Mouse (Mus musculus) liver, embryonic 14.5 days (tissue): ENCODE measurements at regions not wholly inside any gene's neighbourhood (a gene's known extent, or its start where the extent isn't known, plus 50 kb on each side); places are given as distances from the start of the nearest gene placed in this dataset.

Experiments
- ATAC-seq: fragments of 200-750 bp; cut with Nextera tagmentation; 2 replicates; pipeline ENCODE4 v1.8.0; 2017; ENCODE audit warnings: moderate number of reproducible peaks, mild to moderate bottlenecking, moderate library complexity; ENCODE audit not compliant: insufficient read depth
- DNase-seq, 3 experiments: peaks; one replicate each; pipeline ENCODE4 v3.0.0-alpha.2; 2012 to 2013; ENCODE audit warnings: low read depth in 3 of 3, low spot score in 3 of 3
- H3K27ac ChIP-seq: fragments of 300-500 bp; sonication (generic); 2 replicates; pipeline ENCODE4 v1.5.1; 2014; ENCODE audit warnings: moderate library complexity, mild to moderate bottlenecking, control low read depth, inconsistent platforms
- H3K27me3 ChIP-seq: fragments of 300-500 bp; sonication (generic); 2 replicates; pipeline ENCODE4 v1.6.1; 2014; ENCODE audit warnings: mild to moderate bottlenecking, low read length, moderate library complexity; ENCODE audit not compliant: control insufficient read depth, insufficient read depth
- H3K36me3 ChIP-seq: fragments of 300-500 bp; sonication (generic); replicated peaks from 2 replicates; pipeline ENCODE4 v1.6.1; 2014; ENCODE audit warnings: low read depth; ENCODE audit not compliant: control insufficient read depth, insufficient read depth
- H3K4me1 ChIP-seq, 2 experiments: fragments of 200-500 bp in 1 of 2; fragments of 300-500 bp in 1 of 2; sonication (generic) in 1 of 2; replicated peaks; 2 replicates each; pipeline ENCODE4 v1.6.1; 2012 to 2014; ENCODE audit warnings: antibody characterized with exemption in 1 of 2, inconsistent platforms in 1 of 2, low read length in 1 of 2; ENCODE audit not compliant: control insufficient read depth in 2 of 2, insufficient read depth in 2 of 2
- H3K4me2 ChIP-seq: fragments of 300-500 bp; sonication (generic); 2 replicates; pipeline ENCODE4 v1.6.1; 2014; ENCODE audit warnings: low read depth, mild to moderate bottlenecking, control low read depth, moderate library complexity
- H3K4me3 ChIP-seq, 2 experiments: fragments of 200-500 bp in 1 of 2; fragments of 300-500 bp in 1 of 2; sonication (generic) in 1 of 2; 2 replicates each; pipeline ENCODE4 v1.5.1; 2012 to 2014; ENCODE audit warnings: low read depth in 2 of 2, low read length in 2 of 2, mild to moderate bottlenecking in 2 of 2, control low read depth in 1 of 2, inconsistent platforms in 1 of 2, moderate library complexity in 1 of 2; ENCODE audit not compliant: insufficient read depth in 1 of 2
- H3K9ac ChIP-seq: fragments of 300-500 bp; sonication (generic); replicated peaks from 2 replicates; pipeline ENCODE4 v1.6.1; 2014; ENCODE audit warnings: mild to moderate bottlenecking, control low read depth, moderate library complexity
- H3K9me3 ChIP-seq: fragments of 300-500 bp; sonication (generic); 2 replicates; pipeline ENCODE4 v1.6.1; 2016; ENCODE audit warnings: low read length, mixed read lengths; ENCODE audit not compliant: control insufficient read depth
- CTCF ChIP-seq: IDR thresholded peaks from 2 replicates; pipeline ENCODE4 v1.5.1; 2016; ENCODE audit warnings: antibody characterized with exemption, low read depth, control low read depth
- EP300 ChIP-seq: IDR thresholded peaks from 2 replicates; pipeline ENCODE4 v1.6.1; 2016; ENCODE audit warnings: antibody characterized with exemption, low read depth
- WGBS: fragments of 180-500 bp; shearing (Covaris S2); extraction: QIAGEN DNeasy Blood & Tissue Kit; methylation state at CpG from one replicate; pipeline ENCODE4 v1.1.7; 2014; ENCODE audit not compliant: insufficient replicate concordance; 5-methylcytosine and 5-hydroxymethylcytosine counted together

DNA sequence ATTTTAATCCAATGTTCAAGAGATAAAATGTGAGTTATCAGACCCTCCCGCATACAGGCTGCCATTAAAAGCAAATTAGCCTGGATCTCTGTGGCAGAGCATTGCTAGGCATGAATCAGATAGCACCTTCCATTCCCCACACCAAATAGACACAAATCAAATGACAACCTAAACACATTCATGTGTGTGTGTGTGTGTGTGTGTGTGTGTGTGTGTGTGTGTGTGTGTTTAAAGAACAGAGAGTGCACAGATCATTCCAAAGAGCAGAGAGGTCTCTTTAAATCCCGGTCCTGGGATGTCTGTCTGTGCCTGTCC, 226.5 kb upstream of the Arrdc4 start:
- Histone ChIP-seq H3K4me2 (no peak overlapping the region), H3K9me3 (no peaks in the 10 kb centered on the region), H3K9ac (no peak overlapping the region), H3K4me3 (no peak overlapping the region), H3K27me3 (no peaks in the 10 kb centered on the region), H3K4me1 (no peaks in the 10 kb centered on the region), H3K36me3 (no peaks in the 10 kb centered on the region), H3K27ac (no peak overlapping the region)
- WGBS, result 56% methylated on average over 2 of the region's 2 CpGs
- DNase-seq, result no peak
- ATAC-seq, result no peak
- TF ChIP-seq CTCF (no peak), EP300 (no peak)

- no peak overlapping the region for H3K27ac ChIP-seq
- H3K27me3 ChIP-seq, result no peaks in the 10 kb centered on the region
- ATAC-seq, result no peak
- H3K4me2 ChIP-seq, result no peak overlapping the region
- no peak overlapping the region for H3K9ac ChIP-seq
- no peaks in the 10 kb centered on the region for H3K36me3 ChIP-seq
- no peak for DNase-seq
- 52% methylated on average over 8 of the region's 8 CpGs for WGBS
- no peak overlapping the region for H3K4me3 ChIP-seq
- TF ChIP-seq EP300 (no peak), CTCF (no peak)
- no peaks in the 10 kb centered on the region for H3K9me3 ChIP-seq
- no peaks in the 10 kb centered on the region for H3K4me1 ChIP-seq
Observed at GRCm38 (mm10) chr7:68974761-68975579, 225.9 kb upstream of the Arrdc4 start.

GRCm38 (mm10) chr7:68945886-68946863, 197.1 kb upstream of the Arrdc4 start:
- no peak for ATAC-seq
- no peak for DNase-seq
- no peak overlapping the region for H3K4me3 ChIP-seq
- H3K4me2 ChIP-seq, result no peak overlapping the region
- H3K9me3 ChIP-seq, result no peaks in the 10 kb centered on the region
- H3K27me3 ChIP-seq, result no peaks in the 10 kb centered on the region
- no peaks in the 10 kb centered on the region for H3K4me1 ChIP-seq
- H3K27ac ChIP-seq, result no peak overlapping the region
- 41% methylated on average over 6 of the region's 6 CpGs for WGBS
- TF ChIP-seq CTCF, result no peak
- no peak for TF ChIP-seq EP300
- no peaks in the 10 kb centered on the region for H3K36me3 ChIP-seq
- no peak overlapping the region for H3K9ac ChIP-seq

DNA sequence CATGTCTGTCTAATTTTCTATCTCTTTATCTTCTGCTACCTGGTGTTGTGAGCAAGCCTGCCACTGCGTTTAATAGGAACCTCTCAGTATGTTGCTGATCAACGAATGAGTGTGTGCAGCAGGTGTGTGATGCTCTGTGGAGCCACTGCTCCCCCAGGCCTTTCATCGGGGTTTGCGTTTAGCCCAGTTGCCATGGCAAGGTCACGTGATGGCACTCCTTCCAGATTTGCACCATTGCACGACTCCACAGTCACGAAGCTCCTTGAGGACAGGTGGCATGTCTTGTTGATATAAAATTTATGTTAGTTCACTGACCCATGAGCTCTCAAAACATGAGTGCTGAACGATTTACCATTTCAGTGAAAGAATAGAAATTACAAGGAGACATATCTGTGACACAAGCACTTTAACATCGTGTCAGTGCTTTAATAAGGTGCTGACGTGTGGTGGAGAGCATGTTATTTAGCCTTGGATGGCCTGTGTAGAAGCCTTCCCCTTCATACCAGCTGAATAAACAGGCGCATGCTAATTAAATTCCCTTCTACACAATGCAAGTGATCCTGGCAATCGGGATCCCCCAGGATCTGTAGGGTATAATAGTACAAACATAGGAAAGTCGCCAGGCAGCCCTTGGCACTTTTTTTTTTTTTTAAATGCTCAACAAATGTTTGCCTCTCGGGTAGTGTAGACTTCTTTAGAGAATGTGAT, 181.7 kb upstream of the Arrdc4 start:
- Histone ChIP-seq H3K4me2 (no peak overlapping the region), H3K27ac (no peak overlapping the region), H3K27me3 (no peaks in the 10 kb centered on the region), H3K36me3 (no peaks in the 10 kb centered on the region), H3K9me3 (no peaks in the 10 kb centered on the region), H3K4me3 (no peak overlapping the region), H3K4me1 (no peaks in the 10 kb centered on the region), H3K9ac (no peak overlapping the region)
- TF ChIP-seq CTCF, result no peak
- no peak for TF ChIP-seq EP300
- WGBS, result 62% methylated on average over 14 of the region's 14 CpGs
- ATAC-seq (no peak), DNase-seq (no peak)

GRCm38 (mm10) chr7:68929669-68930068, 180.6 kb upstream of the Arrdc4 start:
- TF ChIP-seq CTCF, result no peak
- TF ChIP-seq EP300, result no peak
- WGBS, result 59% methylated on average over 4 of the region's 4 CpGs
- Histone ChIP-seq H3K36me3 (no peaks in the 10 kb centered on the region), H3K27ac (no peak overlapping the region), H3K27me3 (no peaks in the 10 kb centered on the region), H3K4me3 (no peak overlapping the region), H3K9me3 (no peaks in the 10 kb centered on the region), H3K4me2 (no peak overlapping the region), H3K4me1 (no peaks in the 10 kb centered on the region), H3K9ac (no peak overlapping the region)
- ATAC-seq (no peak), DNase-seq (no peak)
